Mouse (Mus musculus) hindbrain, embryonic 12.5 days (tissue): ENCODE measurements at regions not wholly inside any gene's neighbourhood (a gene's known extent, or its start where the extent isn't known, plus 50 kb on each side); places are given as distances from the start of the nearest gene placed in this dataset.

ENCODE experiments used
- ATAC-seq: fragments of 200-750 bp; cut with Nextera tagmentation; 2 replicates; pipeline ENCODE4 v1.8.0; 2017; ENCODE audit warnings: moderate TSS enrichment; ENCODE audit not compliant: low FRiP score
- H3K27ac ChIP-seq: fragments of 300-500 bp; sonication (generic); 2 replicates; pipeline ENCODE4 v1.5.1; 2016; ENCODE audit warnings: mild to moderate bottlenecking
- H3K27me3 ChIP-seq: fragments of 300-500 bp; sonication (generic); 2 replicates; pipeline ENCODE4 v1.6.1; 2016; ENCODE audit warnings: mild to moderate bottlenecking
- H3K36me3 ChIP-seq: fragments of 300-500 bp; sonication (generic); 2 replicates; pipeline ENCODE4 v1.6.1; 2016; ENCODE audit warnings: mild to moderate bottlenecking
- H3K4me1 ChIP-seq: fragments of 300-500 bp; sonication (generic); 2 replicates; pipeline ENCODE4 v1.6.1; 2016
- H3K4me2 ChIP-seq: fragments of 300-500 bp; sonication (generic); replicated peaks from 2 replicates; pipeline ENCODE4 v1.6.1; 2016; ENCODE audit warnings: mild to moderate bottlenecking
- H3K4me3 ChIP-seq: fragments of 300-500 bp; sonication (generic); 2 replicates; pipeline ENCODE4 v1.5.1; 2016; ENCODE audit warnings: mild to moderate bottlenecking
- H3K9ac ChIP-seq: fragments of 300-500 bp; sonication (generic); 2 replicates; pipeline ENCODE4 v1.6.1; 2016; ENCODE audit warnings: mild to moderate bottlenecking, moderate library complexity
- H3K9me3 ChIP-seq: fragments of 300-500 bp; sonication (generic); replicated peaks from 2 replicates; pipeline ENCODE4 v1.6.1; 2016; ENCODE audit warnings: mild to moderate bottlenecking
- WGBS: fragments of 180-500 bp; shearing (Covaris S2); methylation state at CpG from one replicate; pipeline ENCODE4 v1.1.7; 2016; 5-methylcytosine and 5-hydroxymethylcytosine counted together

DNA sequence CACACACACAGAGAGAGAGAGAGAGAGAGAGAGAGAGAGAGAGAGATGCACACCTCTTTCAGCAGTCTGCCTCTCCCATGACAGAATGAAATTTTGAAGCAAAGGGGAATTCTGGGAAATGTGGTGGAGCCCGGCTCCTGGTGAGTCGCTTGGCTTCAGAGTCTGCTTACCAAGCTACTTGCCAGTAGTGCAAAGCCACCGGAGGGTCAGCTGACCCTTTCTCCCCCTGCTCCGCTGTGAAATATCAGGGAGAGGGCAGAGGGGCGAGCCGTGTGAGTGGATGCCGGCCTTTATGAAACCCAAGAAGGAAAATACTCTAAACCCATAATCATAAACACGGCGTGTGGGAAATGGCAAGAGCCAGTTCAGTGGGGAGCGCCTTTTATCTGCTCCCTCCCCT, 84.2 kb upstream of the Gsc start:
- Histone ChIP-seq H3K27me3 (no peaks in the 10 kb centered on the region), H3K4me2 (no peak overlapping the region), H3K4me1 (no peaks in the 10 kb centered on the region), H3K27ac (no peak overlapping the region), H3K9ac (no peak overlapping the region), H3K9me3 (no peaks in the 10 kb centered on the region), H3K36me3 (no peaks in the 10 kb centered on the region), H3K4me3 (no peak overlapping the region)
- ATAC-seq, result no peak
- WGBS, result 75% methylated on average over 9 of the region's 10 CpGs

DNA sequence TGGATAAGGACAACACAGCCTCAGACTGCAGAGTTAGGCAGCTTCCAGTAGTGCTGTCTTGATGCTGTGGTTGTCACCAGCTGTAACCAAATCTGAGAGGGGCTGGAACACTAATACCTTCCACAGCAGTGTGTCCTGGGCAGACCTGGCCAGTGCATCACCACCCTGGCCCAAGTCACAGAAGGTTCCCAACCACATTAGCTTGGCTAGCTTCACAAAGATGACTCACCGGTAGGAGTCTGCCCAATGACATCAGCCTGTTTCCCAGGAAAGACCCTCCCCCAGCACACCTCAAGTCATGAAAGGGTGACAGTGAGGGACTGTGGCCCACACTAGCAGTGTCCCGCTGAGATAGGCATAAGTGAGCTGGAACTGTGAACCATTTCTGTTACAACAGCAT, 75.5 kb upstream of the Gsc start:
- no peak overlapping the region for H3K4me2 ChIP-seq
- H3K9ac ChIP-seq, result no peak overlapping the region
- H3K27me3 ChIP-seq, result no peaks in the 10 kb centered on the region
- H3K27ac ChIP-seq, result no peak overlapping the region
- H3K4me1 ChIP-seq, result no peaks in the 10 kb centered on the region
- H3K36me3 ChIP-seq, result no peaks in the 10 kb centered on the region
- no peak for ATAC-seq
- H3K9me3 ChIP-seq, result no peaks in the 10 kb centered on the region
- H3K4me3 ChIP-seq, result no peak overlapping the region
- WGBS, result 81% methylated on average over 2 of the region's 2 CpGs

DNA sequence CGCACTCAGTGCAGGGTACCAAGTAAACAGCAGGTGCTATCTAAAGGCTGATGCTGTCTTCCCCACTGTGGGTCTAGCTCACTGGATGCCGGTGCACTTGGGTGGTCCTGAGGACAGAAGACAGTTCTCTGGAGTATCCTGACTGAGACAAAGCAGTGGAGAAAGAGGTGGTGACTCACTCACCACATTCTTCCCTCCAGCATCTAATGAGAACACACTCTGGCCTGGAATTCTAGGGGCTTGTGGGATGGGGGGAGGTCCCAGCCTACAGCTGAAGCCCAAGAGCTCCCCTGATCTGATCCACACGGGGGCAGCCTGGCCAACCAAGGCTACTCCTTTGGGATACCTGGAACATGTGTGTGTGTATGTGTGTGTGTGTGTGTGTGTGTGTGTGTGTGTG, 74.4 kb upstream of the Gsc start:
- Histone ChIP-seq H3K27ac (no peak overlapping the region), H3K4me3 (no peak overlapping the region), H3K4me1 (no peaks in the 10 kb centered on the region), H3K9ac (no peak overlapping the region), H3K27me3 (no peaks in the 10 kb centered on the region), H3K9me3 (no peaks in the 10 kb centered on the region), H3K4me2 (no peak overlapping the region), H3K36me3 (no peaks in the 10 kb centered on the region)
- WGBS, result 81% methylated on average over 3 of the region's 3 CpGs
- no peak for ATAC-seq

DNA sequence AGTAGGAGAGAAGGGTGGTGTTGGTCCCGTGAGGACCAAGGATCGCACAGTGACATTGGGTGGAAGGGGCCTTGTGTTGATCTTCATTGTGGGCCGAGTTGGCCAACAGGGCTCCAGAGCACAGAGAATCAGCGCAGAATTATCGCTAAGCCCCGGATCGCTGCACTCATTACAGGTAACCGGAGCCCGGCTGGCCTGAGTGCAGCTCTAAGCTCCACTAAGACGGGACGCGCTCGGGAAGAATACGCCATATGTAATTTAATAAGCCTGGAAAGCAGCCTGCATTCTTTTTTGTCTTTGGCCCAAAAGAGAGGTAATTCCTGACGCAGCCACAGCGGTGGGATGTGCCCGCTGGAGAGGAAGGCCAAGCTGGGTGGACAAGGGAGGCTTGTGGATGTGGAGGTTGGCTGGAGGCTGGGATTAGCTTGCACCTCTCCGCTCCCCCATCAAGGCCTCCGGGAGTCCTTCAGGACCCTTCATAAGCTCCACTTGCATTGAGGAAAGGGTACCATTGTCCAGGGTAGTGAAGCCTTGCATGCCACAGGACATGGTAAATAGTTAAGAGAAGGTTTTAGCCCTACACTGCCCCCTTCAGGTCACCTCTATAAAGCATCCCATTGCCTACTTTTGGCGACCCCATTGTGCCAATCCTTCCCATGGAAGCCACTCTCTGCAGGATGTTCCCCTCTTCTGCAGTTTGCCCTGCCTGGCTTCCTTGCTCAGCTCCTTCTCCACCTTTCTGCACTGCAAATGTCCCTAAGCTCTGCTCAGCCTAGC, 73.1 kb upstream of the Gsc start:
- Histone ChIP-seq H3K4me3 (no peak overlapping the region), H3K27ac (no peak overlapping the region), H3K9ac (no peak overlapping the region), H3K9me3 (no peaks in the 10 kb centered on the region), H3K4me1 (no peaks in the 10 kb centered on the region), H3K27me3 (no peaks in the 10 kb centered on the region), H3K4me2 (no peak overlapping the region), H3K36me3 (no peaks in the 10 kb centered on the region)
- WGBS, result 81% methylated on average over 20 of the region's 20 CpGs
- ATAC-seq, result no peak

DNA sequence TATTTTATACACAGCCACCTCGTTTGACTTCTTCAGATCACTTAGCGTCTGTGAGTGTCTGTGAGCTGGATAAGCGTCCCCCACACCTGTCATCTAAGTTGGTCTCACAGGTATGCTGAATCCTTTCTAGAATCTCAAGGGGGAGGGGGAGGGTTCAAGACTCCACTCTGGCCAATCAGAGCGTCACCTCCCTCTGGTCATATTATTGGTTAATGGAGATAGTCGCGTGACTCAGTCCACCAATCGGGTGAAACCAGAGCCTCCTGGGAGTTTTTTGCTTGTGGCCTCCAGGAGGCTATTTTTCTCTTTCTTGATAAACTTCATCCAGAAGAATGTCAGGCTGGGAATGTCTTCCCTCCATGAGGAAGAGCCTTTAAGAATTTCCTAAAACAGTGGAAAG, 66.8 kb upstream of the Gsc start:
- no peaks in the 10 kb centered on the region for H3K27me3 ChIP-seq
- ATAC-seq, result no peak
- H3K4me1 ChIP-seq, result 0 out of 2 replicates have a peak, but pooled peaks cover 2% of the 10 kb centered on the region
- no peak overlapping the region for H3K27ac ChIP-seq
- H3K36me3 ChIP-seq, result no peaks in the 10 kb centered on the region
- no peaks in the 10 kb centered on the region for H3K9me3 ChIP-seq
- no peak overlapping the region for H3K9ac ChIP-seq
- 95% methylated on average over 7 of the region's 7 CpGs for WGBS
- no peak overlapping the region for H3K4me3 ChIP-seq
- no peak overlapping the region for H3K4me2 ChIP-seq

DNA sequence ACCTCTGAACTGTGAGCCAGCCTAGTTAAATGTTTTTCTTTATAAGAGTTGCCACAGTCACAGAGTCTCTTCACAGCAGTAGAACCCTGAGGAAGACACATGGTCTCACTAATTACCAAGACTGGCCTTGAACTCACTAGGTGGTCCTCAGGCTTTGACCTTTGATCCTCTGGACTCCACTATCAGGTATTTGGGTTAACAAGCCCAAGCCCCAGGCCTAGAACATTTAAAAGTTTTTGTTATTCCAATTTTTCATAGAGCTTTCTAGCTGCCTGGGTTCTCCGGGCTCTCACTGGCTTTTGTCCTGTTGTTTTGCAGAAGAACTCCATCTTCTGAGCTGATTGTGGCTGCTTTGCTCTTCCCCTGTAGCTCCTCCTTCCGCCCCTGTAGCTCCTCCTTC, 65.3 kb upstream of the Gsc start:
- no peak overlapping the region for H3K4me2 ChIP-seq
- 0 out of 2 replicates have a peak, but pooled peaks cover 2% of the 10 kb centered on the region for H3K4me1 ChIP-seq
- no peaks in the 10 kb centered on the region for H3K27me3 ChIP-seq
- H3K36me3 ChIP-seq, result no peaks in the 10 kb centered on the region
- no peak overlapping the region for H3K27ac ChIP-seq
- ATAC-seq, result no peak
- WGBS, result 84% methylated on average over 2 of the region's 2 CpGs
- no peak overlapping the region for H3K9ac ChIP-seq
- H3K9me3 ChIP-seq, result no peaks in the 10 kb centered on the region
- no peak overlapping the region for H3K4me3 ChIP-seq

DNA sequence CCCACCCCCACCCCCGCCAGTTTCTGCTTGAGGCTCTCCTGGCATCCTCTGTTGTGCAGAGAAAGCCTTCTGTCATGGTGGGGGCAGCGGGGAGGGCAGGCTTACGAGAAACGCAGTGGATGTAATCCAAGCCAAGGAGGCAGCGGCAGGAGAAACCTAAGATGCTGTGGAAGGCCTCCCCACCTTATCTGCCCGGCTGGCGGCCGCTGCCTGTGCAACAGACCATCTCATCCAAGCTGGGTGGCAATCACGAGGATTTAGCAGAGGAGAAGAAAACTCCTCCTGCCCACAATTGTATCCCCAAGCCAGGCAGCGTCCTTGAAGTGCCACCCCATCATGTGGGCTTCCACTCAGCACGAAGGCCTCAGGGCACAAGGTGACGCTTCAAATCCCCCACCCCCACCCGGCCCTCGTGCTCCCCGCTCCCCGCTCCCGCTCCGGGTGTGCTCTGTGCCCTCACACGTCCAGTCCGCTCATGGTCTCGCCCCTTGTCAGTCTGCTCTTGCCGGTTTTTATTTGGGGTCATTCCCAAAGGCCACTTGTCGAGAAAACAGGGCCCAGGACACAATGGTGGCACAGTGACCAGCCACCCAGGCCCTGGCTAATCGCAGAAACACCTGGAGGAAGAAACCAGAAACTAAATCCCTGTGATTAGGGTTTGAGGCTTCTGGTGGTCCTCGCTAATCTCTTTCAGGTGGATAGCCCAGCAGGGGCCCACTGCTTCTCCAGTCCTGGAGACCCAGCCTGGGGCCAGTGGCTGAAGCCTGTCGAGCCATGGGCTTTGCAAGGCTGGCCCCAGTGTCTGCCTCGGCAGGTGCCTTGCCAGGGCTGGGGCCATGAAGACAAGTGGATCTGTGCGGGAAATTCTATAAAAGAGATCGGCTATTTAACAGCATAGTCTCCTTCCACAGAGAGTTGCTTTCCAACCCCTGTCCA, 58.6 kb upstream of the Gsc start:
- peaks cover 6% of the 10 kb centered on the region; the same call in 1 of the 2 replicates for H3K4me1 ChIP-seq
- H3K4me3 ChIP-seq, result no peak overlapping the region
- no peaks in the 10 kb centered on the region for H3K36me3 ChIP-seq
- H3K4me2 ChIP-seq, result no peak overlapping the region
- 31% methylated on average over 29 of the region's 29 CpGs for WGBS
- no peak for ATAC-seq
- no peak overlapping the region for H3K27ac ChIP-seq
- H3K27me3 ChIP-seq, result no peaks in the 10 kb centered on the region
- H3K9ac ChIP-seq, result no peak overlapping the region
- no peaks in the 10 kb centered on the region for H3K9me3 ChIP-seq

DNA sequence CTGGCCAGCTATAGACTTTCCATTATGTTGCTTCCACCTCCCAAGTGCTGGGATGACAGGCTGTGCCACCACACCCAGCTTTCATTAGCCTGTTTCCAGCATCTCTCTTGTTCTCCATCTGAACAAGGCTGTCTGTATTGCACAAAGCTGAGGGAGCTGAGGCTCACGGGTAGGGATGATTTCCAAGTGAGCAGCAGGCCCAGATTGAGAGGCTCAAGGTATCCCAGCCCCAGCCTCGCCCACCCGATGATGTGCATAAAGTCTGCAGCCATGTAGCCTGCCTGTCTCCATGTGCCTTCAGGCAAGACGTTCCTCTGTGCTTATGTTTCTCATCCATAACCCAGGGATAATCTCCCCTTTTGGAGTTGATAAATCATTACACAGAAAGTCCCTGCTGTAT, 57.5 kb upstream of the Gsc start:
- no peak for ATAC-seq
- Histone ChIP-seq H3K9me3 (peaks cover 8% of the 10 kb centered on the region), H3K27me3 (no peaks in the 10 kb centered on the region), H3K4me3 (no peak overlapping the region), H3K4me2 (no peak overlapping the region), H3K9ac (no peak overlapping the region), H3K36me3 (no peaks in the 10 kb centered on the region), H3K27ac (no peak overlapping the region), H3K4me1 (peaks cover 4% of the 10 kb centered on the region; the same call in 1 of the 2 replicates)
- WGBS, result 82% methylated on average over 4 of the region's 4 CpGs
